Mouse (Mus musculus) limb, embryonic 10.5 days (tissue): Measurements from ENCODE around the gene Pold2. TPM values are rescaled to one million over a fixed set of nuclear protein-coding genes. Genes with fewer than 3 reads are reported as not detected.

ENCODE experiments used
- DNase-seq: peaks from one replicate; pipeline ENCODE4 v3.0.0-alpha.2; 2017; ENCODE audit warnings: low spot score
- H3K27ac ChIP-seq: fragments of 300-500 bp; sonication (generic); 2 replicates; pipeline ENCODE4 v1.5.1; 2016; ENCODE audit warnings: mild to moderate bottlenecking
- H3K27me3 ChIP-seq: fragments of 300-500 bp; sonication (generic); 2 replicates; pipeline ENCODE4 v1.6.1; 2016; ENCODE audit warnings: low read depth, mild to moderate bottlenecking; ENCODE audit not compliant: poor library complexity, severe bottlenecking
- H3K36me3 ChIP-seq: fragments of 300-500 bp; sonication (generic); 2 replicates; pipeline ENCODE4 v1.6.1; 2016; ENCODE audit warnings: mild to moderate bottlenecking, moderate library complexity
- H3K4me1 ChIP-seq: fragments of 300-500 bp; sonication (generic); 2 replicates; pipeline ENCODE4 v1.6.1; 2016
- H3K4me3 ChIP-seq: fragments of 300-500 bp; sonication (generic); 2 replicates; pipeline ENCODE4 v1.5.1; 2016; ENCODE audit warnings: mild to moderate bottlenecking, moderate library complexity
- H3K9me3 ChIP-seq: fragments of 300-500 bp; sonication (generic); replicated peaks from 2 replicates; pipeline ENCODE4 v1.6.1; 2016; ENCODE audit warnings: mild to moderate bottlenecking
- WGBS: fragments of 180-500 bp; shearing (Covaris S2); methylation state at CpG from one replicate; pipeline ENCODE4 v1.1.7; 2016; 5-methylcytosine and 5-hydroxymethylcytosine counted together
- polyA plus RNA-seq: library from polyadenylated mRNA; unstranded; fragments of >200 nt; fragmentation: Nextera tagmentation; extraction: Ambion mirVana; gene quantifications from 2 replicates; pipeline ENCODE4 v1.2.1, GENCODE M21; 2016

Gene Pold2
- polyA plus RNA-seq, 1 experiment from 2014 or later: 165 TPM

DNA sequence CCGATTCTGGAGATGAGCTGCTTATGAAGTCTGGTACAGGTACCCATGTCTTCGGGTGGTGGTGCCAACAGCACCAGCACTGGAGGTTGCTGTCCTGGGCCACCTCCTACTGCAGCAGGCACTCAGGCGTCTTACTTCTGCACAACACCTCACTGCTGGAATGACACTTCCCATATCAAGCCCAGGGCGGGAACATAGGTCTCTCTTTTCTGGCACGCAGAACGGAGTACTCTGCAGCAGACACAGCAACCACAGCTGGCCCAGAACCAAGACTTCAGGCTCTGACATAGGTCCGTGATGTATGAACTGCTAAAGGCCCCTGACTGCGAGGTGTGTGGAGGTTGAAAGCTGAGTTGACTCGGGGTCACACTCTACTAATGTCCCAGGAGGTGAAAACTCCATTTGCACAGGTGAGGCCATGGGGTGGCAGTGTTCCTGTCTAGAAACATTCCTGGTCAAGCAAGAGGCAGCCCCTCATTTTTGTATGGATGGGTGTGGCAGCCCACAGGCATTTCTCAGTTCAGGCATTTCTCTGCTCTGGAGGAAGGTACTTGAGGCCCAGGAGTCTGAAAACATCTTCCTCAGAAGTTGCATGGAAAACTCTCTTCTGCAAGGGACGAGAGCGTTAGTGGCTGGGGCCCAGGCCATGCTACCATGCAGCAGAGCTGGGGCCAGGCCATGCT is 49.4 kb downstream of the Pold2 start:
- H3K4me1 ChIP-seq: 0 out of 2 replicates have a peak, but pooled peaks cover 2% of the 10 kb centered on the region
- 88% methylated on average over 11 of the region's 11 CpGs for whole genome bisulfite sequencing
- no peaks in the 10 kb centered on the region for H3K9me3 ChIP-seq
- H3K36me3 ChIP-seq: peaks cover 48% of the 10 kb centered on the region
- DNase-seq: no peak
- H3K4me3 ChIP-seq: no peak overlapping the region
- H3K27me3 ChIP-seq: no peaks in the 10 kb centered on the region
- H3K27ac ChIP-seq: no peak overlapping the region

DNA sequence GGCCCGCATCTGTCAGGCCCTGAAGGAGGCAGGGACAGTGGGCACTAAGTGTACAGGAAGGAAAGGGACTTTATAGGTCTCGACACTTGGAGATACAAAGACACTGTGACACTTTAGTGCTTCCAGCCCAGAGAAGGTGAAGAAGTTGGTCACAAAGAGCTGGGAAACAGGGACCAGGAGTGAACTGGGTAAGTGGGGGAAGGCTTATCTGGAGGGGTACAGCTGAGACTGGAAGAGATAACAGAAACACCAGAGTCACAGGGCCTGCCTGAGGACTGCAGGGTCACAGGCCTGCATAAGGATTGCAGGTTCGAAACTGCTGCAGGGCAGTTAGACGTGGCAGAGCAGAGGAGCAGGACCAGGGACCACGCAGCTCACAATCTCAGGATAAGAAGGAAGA is 50.2 kb downstream of the Pold2 start:
- WGBS: 88% methylated on average over 5 of the region's 5 CpGs

DNA sequence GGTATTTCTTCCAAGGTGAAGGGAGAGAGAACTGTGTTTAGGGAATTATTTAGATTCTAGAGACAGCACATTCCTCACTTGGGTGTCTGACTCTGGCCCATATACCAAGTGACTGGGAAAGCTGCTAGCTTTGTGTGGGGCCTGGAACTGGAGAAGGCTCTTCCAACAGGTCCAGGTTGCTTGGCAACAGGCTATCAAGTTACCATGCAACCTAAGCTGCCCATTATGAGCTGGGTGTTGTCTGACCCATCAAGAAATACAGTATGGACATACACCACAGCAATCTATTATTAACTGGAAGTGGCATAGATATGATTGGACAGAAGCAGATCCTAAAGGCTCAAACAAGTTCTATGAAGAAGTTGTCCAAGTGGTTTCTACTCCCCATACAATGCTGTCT is 52.7 kb downstream of the Pold2 start:
- H3K27me3 ChIP-seq: no peaks in the 10 kb centered on the region
- no peaks in the 10 kb centered on the region for H3K9me3 ChIP-seq
- DNase-seq: no peak
- no peak overlapping the region for H3K4me3 ChIP-seq
- H3K27ac ChIP-seq: no peak overlapping the region
- H3K36me3 ChIP-seq: peaks cover 24% of the 10 kb centered on the region
- 0 out of 2 replicates have a peak, but pooled peaks cover 2% of the 10 kb centered on the region for H3K4me1 ChIP-seq

More for the DNA sequence above, 50.2 kb downstream of the Pold2 start:
- H3K4me3 ChIP-seq: no peak overlapping the region
- no peak for DNase-seq
- no peaks in the 10 kb centered on the region for H3K27me3 ChIP-seq
- peaks cover 47% of the 10 kb centered on the region for H3K36me3 ChIP-seq
- no peak overlapping the region for H3K27ac ChIP-seq
- no peaks in the 10 kb centered on the region for H3K9me3 ChIP-seq
- 0 out of 2 replicates have a peak, but pooled peaks cover 2% of the 10 kb centered on the region for H3K4me1 ChIP-seq

Other genes with a start within 250 kb of the Pold2 start
- gene Mrps24, start 162.6 kb downstream of the Pold2 start, polyA plus RNA-seq: 155 and 158 TPM in 2 replicates
- gene Urgcp, start 115.9 kb downstream of the Pold2 start, polyA plus RNA-seq: 15.4 and 20.3 TPM in 2 replicates
- gene Dbnl, start 89.8 kb downstream of the Pold2 start, polyA plus RNA-seq: 125 and 131 TPM in 2 replicates
- 4.1 and 9.6 TPM in 2 replicates for gene Pgam2, start 74.6 kb downstream of the Pold2 start, polyA plus RNA-seq
- 7.1 and 10.3 TPM in 2 replicates for gene Polm, start 40.3 kb downstream of the Pold2 start, polyA plus RNA-seq
- 8.2 TPM in 2 replicates for gene Aebp1, start 16.3 kb downstream of the Pold2 start, polyA plus RNA-seq
- gene Myl7, start 20.5 kb upstream of the Pold2 start, polyA plus RNA-seq: 6.8 and 8.0 TPM in 2 replicates
- gene Gck, start 71.8 kb upstream of the Pold2 start, polyA plus RNA-seq: 0.55 and 1.3 TPM in 2 replicates
- gene Ykt6, start 77.4 kb upstream of the Pold2 start, polyA plus RNA-seq: 55.5 and 65.5 TPM in 2 replicates
- gene Camk2b, start 188.1 kb upstream of the Pold2 start, polyA plus RNA-seq: 0.35 and 0.68 TPM in 2 replicates